Mouse (Mus musculus) forebrain, embryonic 16.5 days (tissue): ENCODE results near the gene Sycp2. TPM values are rescaled to one million over a fixed set of nuclear protein-coding genes. Genes with fewer than 3 reads are reported as not detected.

Source experiments
- ATAC-seq: fragments of 200-750 bp; cut with Nextera tagmentation; 2 replicates; pipeline ENCODE4 v1.8.0; 2017; ENCODE audit warnings: mild to moderate bottlenecking, moderate library complexity
- H3K27ac ChIP-seq: fragments of 300-500 bp; sonication (generic); 2 replicates; pipeline ENCODE4 v1.5.1; 2014; ENCODE audit warnings: low read length, control low read depth
- H3K27me3 ChIP-seq: fragments of 300-500 bp; sonication (generic); replicated peaks from 2 replicates; pipeline ENCODE4 v1.6.1; 2014; ENCODE audit warnings: low read length; ENCODE audit not compliant: control insufficient read depth, insufficient read depth
- H3K36me3 ChIP-seq: fragments of 300-500 bp; sonication (generic); 2 replicates; pipeline ENCODE4 v1.6.1; 2014; ENCODE audit not compliant: control insufficient read depth, insufficient read depth
- H3K4me1 ChIP-seq: fragments of 300-500 bp; sonication (generic); replicated peaks from 2 replicates; pipeline ENCODE4 v1.6.1; 2014; ENCODE audit warnings: low read length; ENCODE audit not compliant: control insufficient read depth, insufficient read depth
- H3K4me2 ChIP-seq: fragments of 300-500 bp; sonication (generic); 2 replicates; pipeline ENCODE4 v1.6.1; 2014; ENCODE audit warnings: mild to moderate bottlenecking, low read length, control low read depth
- H3K4me3 ChIP-seq: fragments of 300-500 bp; sonication (generic); replicated peaks from 2 replicates; pipeline ENCODE4 v1.5.1; 2014; ENCODE audit warnings: mild to moderate bottlenecking, low read length, control low read depth
- H3K9ac ChIP-seq: fragments of 300-500 bp; sonication (generic); replicated peaks from 2 replicates; pipeline ENCODE4 v1.6.1; 2014; ENCODE audit warnings: low read depth, low read length, control low read depth
- H3K9me3 ChIP-seq: fragments of 300-500 bp; sonication (generic); 2 replicates; pipeline ENCODE4 v1.6.1; 2016; ENCODE audit warnings: low read length; ENCODE audit not compliant: control insufficient read depth
- WGBS: fragments of 180-500 bp; shearing (Covaris S2); extraction: QIAGEN DNeasy Blood & Tissue Kit; methylation state at CpG from one replicate; pipeline ENCODE4 v1.1.7; 2014; 5-methylcytosine and 5-hydroxymethylcytosine counted together
- polyA plus RNA-seq: library from polyadenylated mRNA; unstranded; fragments of >200 nt; fragmentation: Nextera tagmentation; extraction: Ambion mirVana; gene quantifications from 2 replicates; pipeline ENCODE4 v1.2.1, GENCODE M21; 2015

Gene Sycp2
- polyA plus RNA-seq, result 0.19 and 0.46 TPM in 2 replicates

DNA sequence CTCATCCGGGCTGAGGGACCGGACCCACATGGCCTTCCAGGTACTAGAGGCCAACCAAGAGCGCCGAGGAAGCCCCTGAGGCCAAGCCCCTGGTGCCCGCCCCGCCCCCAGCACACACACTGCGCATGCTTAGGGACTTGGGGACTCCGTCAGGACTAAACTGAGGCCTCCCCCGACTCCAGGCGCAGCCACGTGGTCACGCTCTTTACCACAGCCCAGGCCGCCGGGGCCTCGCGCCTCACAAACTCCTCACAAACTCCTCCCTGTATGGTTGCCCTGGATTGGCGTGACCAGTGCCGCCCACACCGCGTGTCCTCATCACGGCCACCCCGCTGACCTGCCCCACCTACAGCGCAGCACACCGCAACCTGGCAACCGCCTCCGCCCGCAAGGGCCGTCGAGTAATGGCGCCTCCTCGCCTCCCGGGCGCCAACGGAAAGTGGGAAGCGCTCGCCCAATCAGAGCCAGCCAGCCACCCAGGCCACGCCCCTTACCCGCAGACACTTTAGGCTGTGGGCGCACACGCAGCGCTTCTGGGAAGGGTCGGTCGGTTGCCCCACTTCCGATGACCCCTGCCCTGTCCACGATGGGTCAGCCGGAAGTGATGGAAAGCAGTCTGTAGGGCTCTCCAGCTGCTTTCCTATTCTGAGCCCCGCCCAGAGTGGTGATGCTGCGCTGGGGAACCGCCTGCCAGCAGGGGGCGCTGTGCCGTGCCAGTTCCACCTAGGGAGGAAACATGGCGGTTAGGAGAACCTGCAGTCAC lies at the start of gene Sycp2:
Gene Sycp2, minus strand, starts transcription at position 633 of the 763 bp plus-strand sequence.
- no peaks in the 10 kb centered on the region for H3K4me1 ChIP-seq
- H3K9me3 ChIP-seq, result peaks cover 3% of the 10 kb centered on the region; the same call in 1 of the 2 replicates
- no peaks in the 10 kb centered on the region for H3K36me3 ChIP-seq
- no peaks in the 10 kb centered on the region; the same call in 1 of the 2 replicates for H3K27me3 ChIP-seq
- H3K27ac ChIP-seq, result no peak within 1 kb of the TSS
- H3K4me3 ChIP-seq, result no peak within 1 kb of the TSS
- H3K4me2 ChIP-seq, result no peak within 1 kb of the TSS
- 88% methylated on average over 52 of the region's 52 CpGs for WGBS
- no peak within 1 kb of the TSS for H3K9ac ChIP-seq
- ATAC-seq, result no peak

DNA sequence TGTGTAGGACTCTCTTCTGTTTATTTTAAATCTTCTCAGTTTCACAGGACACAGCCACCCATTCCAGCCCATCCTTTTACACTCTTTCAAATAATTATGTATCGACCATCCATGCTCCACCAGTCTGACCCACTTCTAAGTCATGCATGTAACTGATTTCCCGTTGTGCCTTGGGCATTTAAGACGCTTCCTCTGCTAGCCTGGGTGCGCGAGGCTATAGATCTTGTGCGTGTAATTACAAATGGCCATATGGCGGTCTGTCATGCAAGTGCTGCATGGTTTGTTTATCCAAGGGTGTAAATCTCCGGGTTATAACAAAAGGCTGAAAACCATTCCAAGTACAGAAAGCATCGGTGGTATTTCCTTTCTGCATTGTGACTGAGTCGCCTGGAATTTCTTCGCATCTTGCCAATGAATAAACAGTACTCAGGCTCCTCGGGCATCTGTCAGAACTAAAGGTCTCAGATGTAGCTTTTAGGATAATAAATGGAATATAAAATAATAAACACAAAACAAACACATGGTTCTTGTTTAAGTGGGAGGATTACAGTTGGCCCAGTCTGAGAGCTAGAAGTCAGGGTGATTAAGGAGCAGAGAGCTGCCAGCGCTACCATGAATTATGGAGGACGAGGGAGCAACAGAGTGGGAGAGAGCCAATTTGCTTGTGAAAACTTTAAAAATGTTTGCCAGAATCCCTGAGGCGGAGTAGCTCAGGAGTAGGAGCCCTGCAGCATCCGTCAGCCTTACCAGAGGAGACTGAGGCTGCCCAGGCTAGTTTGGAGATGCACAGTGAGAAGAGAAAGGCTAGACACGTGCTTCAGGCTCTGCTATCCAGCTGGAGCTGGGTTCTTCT lies 47.4 kb upstream of the Sycp2 start:
- Histone ChIP-seq H3K27me3 (no peaks in the 10 kb centered on the region), H3K4me3 (no peak overlapping the region), H3K9ac (no peak overlapping the region), H3K4me2 (peak overlapping the region; percentile 27), H3K9me3 (no peaks in the 10 kb centered on the region), H3K4me1 (peaks cover 12% of the 10 kb centered on the region), H3K36me3 (no peaks in the 10 kb centered on the region), H3K27ac (peak overlapping the region; percentile 16)
- ATAC-seq, result peak; percentile 88
- WGBS, result 17% methylated on average over 17 of the region's 17 CpGs

DNA sequence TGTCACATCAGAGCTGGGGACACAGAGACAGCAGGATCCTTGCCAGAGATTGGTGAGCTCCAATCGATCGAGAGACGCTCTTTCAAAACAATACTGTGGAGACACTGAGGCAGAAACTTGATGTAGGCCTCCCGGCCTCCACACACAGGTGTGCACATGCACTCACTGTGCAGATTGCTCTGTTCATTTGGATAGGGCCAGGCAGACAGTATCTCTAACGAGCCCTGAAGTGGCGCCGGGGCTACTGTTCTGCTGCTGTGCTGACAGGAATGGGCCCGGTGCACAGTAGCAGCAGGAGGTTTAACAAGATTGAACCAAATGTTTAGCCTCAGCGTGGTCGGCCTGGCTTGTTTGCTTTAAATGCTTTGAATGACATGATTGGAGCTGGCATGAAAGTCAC lies 43.5 kb upstream of the Sycp2 start:
- 48% methylated on average over 10 of the region's 10 CpGs for WGBS
- no peaks in the 10 kb centered on the region for H3K9me3 ChIP-seq
- H3K4me3 ChIP-seq, result no peak overlapping the region
- H3K4me1 ChIP-seq, result peaks cover 12% of the 10 kb centered on the region
- no peak overlapping the region for H3K4me2 ChIP-seq
- no peak overlapping the region for H3K9ac ChIP-seq
- H3K27ac ChIP-seq, result no peak overlapping the region
- H3K36me3 ChIP-seq, result no peaks in the 10 kb centered on the region
- H3K27me3 ChIP-seq, result no peaks in the 10 kb centered on the region
- no peak for ATAC-seq

DNA sequence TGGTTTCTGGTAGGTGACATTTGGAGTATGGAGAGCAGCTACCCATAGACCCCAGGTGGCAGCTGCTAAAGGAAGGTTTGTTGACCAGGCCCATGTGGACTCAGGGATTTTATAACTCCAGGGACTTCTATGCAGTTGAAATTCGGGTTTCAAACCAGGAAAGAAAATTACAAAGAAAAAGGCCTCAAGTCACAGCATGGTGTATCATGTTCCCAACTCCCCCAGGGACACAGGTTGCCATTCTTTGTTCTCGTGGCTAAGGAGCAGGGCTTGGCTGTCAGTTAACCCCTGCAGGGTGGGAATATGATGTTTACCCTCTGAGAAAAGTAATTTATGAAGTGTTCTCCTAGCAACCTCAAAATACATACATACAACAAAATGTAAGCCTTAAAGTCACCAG lies 42.8 kb upstream of the Sycp2 start:
- Histone ChIP-seq H3K9ac (no peak overlapping the region), H3K4me1 (peaks cover 7% of the 10 kb centered on the region), H3K9me3 (no peaks in the 10 kb centered on the region), H3K27me3 (no peaks in the 10 kb centered on the region), H3K27ac (no peak overlapping the region), H3K36me3 (no peaks in the 10 kb centered on the region), H3K4me3 (no peak overlapping the region), H3K4me2 (no peak overlapping the region)
- 12% methylated on average over 2 of the region's 2 CpGs for whole genome bisulfite sequencing
- no peak for ATAC-seq

DNA sequence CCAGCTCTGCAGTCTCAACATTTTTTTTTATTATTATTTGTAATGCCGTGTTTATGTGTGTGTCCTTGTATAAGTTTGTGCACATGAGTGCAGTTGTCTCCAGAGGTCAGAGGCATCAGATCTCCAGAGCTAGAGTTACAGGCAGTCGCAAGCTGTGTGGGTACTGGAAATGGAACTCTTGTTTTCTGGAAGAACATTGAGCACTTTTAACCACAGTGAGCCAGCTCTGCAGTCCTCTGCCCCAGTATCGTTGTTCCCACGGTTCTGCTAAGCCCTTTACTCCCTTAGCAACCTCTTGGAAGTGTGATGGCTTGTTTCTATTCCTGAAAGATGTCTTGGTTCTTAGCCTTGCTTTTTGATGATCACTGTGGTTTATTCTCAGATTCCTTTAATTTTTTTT lies 41.9 kb upstream of the Sycp2 start:
- Histone ChIP-seq H3K4me2 (no peak overlapping the region), H3K27me3 (no peaks in the 10 kb centered on the region), H3K9ac (no peak overlapping the region), H3K36me3 (no peaks in the 10 kb centered on the region), H3K4me1 (no peaks in the 10 kb centered on the region; the same call in 1 of the 2 replicates), H3K27ac (no peak overlapping the region), H3K9me3 (no peaks in the 10 kb centered on the region), H3K4me3 (no peak overlapping the region)
- 95% methylated on average over 4 of the region's 4 CpGs for WGBS
- no peak for ATAC-seq

DNA sequence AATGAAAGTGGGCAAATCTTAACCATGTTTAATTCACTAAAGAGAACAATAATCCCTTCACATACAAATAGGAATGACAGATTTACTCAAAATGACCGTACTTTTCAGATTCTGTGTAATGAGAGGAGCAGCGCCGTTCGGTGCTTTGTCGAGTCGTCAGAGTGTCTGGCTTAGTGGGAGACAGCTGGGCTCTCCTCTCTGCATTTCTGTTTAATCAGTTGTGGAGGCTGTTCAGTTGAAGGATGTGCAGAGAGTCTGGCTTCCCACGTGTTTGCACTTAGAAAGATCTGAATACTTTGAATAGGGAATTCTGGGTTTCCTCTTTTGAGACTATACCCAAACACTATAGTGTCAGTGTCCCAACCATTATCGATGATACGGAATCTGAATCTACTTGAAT lies 29.8 kb upstream of the Sycp2 start:
- Histone ChIP-seq H3K27ac (no peak overlapping the region), H3K27me3 (no peaks in the 10 kb centered on the region), H3K4me1 (no peaks in the 10 kb centered on the region), H3K4me3 (no peak overlapping the region), H3K36me3 (no peaks in the 10 kb centered on the region), H3K9ac (no peak overlapping the region), H3K9me3 (no peaks in the 10 kb centered on the region), H3K4me2 (no peak overlapping the region)
- peak; percentile 57; the same call in 1 of the 2 replicates for ATAC-seq
- 45% methylated on average over 9 of the region's 9 CpGs for WGBS

DNA sequence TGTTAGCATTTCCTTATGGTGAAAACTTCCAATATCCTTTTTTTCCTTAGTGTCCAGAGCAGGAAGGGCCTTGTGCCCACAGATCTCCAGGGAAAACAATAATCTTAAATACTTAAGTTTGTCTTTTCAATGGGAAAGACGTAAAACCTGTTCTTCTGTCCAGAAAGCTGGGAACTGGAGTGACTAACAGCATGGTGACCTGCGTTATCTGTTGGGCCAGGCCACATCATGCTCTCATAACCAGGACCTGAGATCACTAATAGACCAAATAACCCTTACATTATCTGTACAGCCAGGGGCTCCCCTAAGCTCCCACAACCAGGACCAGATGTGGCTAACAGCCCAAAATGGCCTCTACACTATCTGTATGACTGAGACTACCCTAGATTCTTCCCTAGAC lies 26.4 kb upstream of the Sycp2 start:
- Histone ChIP-seq H3K27me3 (no peaks in the 10 kb centered on the region), H3K4me3 (no peak overlapping the region), H3K9me3 (no peaks in the 10 kb centered on the region), H3K4me2 (no peak overlapping the region), H3K36me3 (no peaks in the 10 kb centered on the region), H3K4me1 (no peaks in the 10 kb centered on the region), H3K27ac (no peak overlapping the region), H3K9ac (no peak overlapping the region)
- WGBS, result 91% methylated on average over 2 of the region's 2 CpGs
- no peak for ATAC-seq

DNA sequence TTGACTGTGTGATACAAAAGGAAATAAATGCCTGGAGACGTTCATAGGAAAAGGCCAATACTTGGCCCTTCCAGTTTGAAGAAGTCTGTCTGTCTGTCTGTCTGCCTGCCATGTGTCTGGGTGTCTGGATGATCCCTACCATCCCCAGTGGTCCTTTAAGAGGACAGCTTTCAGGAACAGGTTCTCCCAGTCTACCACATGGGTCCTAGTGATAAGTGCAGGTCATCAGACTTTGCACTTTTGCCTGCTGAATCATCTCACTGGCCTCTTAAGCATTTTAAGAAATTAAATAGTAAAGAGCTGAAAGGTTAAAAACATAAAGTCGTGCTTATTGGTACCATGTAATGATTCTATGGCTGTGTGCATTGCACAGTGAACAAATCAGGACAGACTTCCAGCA lies 26.0 kb upstream of the Sycp2 start:
- Histone ChIP-seq H3K9me3 (no peaks in the 10 kb centered on the region), H3K4me1 (no peaks in the 10 kb centered on the region), H3K36me3 (no peaks in the 10 kb centered on the region), H3K27me3 (no peaks in the 10 kb centered on the region), H3K4me3 (no peak overlapping the region), H3K9ac (no peak overlapping the region), H3K27ac (no peak overlapping the region), H3K4me2 (no peak overlapping the region)
- 82% methylated on average over 2 of the region's 2 CpGs for WGBS
- ATAC-seq, result no peak

DNA sequence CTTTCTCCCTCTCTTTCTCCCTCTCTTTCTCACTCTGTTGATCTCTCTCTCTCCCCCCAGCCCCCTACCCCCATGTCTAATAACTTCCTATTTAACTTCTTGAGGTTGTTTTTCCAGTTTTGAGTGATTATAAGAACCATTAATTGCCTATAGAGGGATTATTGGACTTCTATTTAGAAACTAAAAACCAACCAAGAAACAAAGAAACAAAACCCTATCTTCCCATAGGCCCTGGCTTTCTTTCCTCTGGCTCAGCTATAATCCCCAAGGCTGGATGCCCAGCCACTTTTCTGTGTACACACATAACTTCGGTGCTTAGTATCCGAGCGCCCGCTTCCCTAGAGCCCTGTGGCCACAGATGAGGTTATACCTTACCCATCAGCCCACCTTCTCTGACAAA lies 22.7 kb upstream of the Sycp2 start, which contains the start of gene Cdh26:
Gene Cdh26, plus strand, starts transcription at position 301 of the 400 bp plus-strand sequence.
- no peaks in the 10 kb centered on the region for H3K36me3 ChIP-seq
- H3K27me3 ChIP-seq, result no peaks in the 10 kb centered on the region
- no peak for ATAC-seq
- H3K27ac ChIP-seq, result no peak within 1 kb of the TSS
- no peak within 1 kb of the TSS for H3K4me2 ChIP-seq
- H3K4me3 ChIP-seq, result no peak within 1 kb of the TSS
- H3K4me1 ChIP-seq, result no peaks in the 10 kb centered on the region; the same call in 1 of the 2 replicates
- no peak within 1 kb of the TSS for H3K9ac ChIP-seq
- H3K9me3 ChIP-seq, result no peaks in the 10 kb centered on the region
- WGBS, result 80% methylated on average over 4 of the region's 4 CpGs
